Mouse (Mus musculus) inflammation-experienced regulatory T-cells, adult 16 weeks (primary cell): ENCODE results near the gene Mrpl43. TPM values are rescaled to one million over a fixed set of nuclear protein-coding genes. Genes with fewer than 3 reads are reported as not detected.

Experiments
- polyA plus RNA-seq: library from polyadenylated mRNA; unstranded; fragments of 100-300 nt; shearing (Covaris generic); gene quantifications from one replicate; pipeline ENCODE4 v1.2.1, GENCODE M21; 2017

Gene Mrpl43
- 67.5 TPM for polyA plus RNA-seq

GRCm38 (mm10) chr19:45005957-45006712 is at the start of gene Mrpl43:
Gene Mrpl43 (minus strand): TSS chr19:45006442.

GRCm38 (mm10) chr19:45047417-45047934 is 41.2 kb upstream of the Mrpl43 start, which contains the start of gene Sfxn3:
Gene Sfxn3 (plus strand): TSS chr19:45047503.

GRCm38 (mm10) chr19:45045651-45046050 is 39.4 kb upstream of the Mrpl43 start, which contains the start of gene Pdzd7:
Gene Pdzd7 (minus strand): TSS chr19:45045717.

GRCm38 (mm10) chr19:45014335-45014971 is 8.2 kb upstream of the Mrpl43 start, which contains the start of gene Lzts2:
Gene Lzts2 (plus strand): TSS chr19:45014414.

DNA sequence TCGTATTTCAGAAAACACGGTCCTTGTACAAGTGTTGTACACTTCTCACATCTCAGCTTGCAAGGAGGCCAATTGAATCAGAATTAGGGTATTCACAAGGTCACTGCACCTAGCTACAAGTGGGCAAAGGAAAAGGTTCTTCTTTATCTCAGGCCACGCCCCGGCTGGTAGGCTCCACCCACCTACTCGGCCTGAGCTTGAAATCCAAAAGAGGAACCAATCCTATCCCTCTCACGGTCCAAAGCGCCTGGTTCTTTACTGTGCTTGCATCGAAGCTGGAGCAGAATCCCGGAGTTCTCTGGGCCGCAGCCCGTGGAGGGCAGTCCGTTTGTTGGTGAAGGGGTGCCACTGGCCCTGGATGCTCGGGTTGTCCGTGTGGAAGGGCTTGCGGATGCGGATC is 798 bp downstream of the Mrpl43 start, which contains the start of gene Twnk:
Gene Twnk, plus strand, starts transcription at position 220 of the 400 bp plus-strand sequence.

DNA sequence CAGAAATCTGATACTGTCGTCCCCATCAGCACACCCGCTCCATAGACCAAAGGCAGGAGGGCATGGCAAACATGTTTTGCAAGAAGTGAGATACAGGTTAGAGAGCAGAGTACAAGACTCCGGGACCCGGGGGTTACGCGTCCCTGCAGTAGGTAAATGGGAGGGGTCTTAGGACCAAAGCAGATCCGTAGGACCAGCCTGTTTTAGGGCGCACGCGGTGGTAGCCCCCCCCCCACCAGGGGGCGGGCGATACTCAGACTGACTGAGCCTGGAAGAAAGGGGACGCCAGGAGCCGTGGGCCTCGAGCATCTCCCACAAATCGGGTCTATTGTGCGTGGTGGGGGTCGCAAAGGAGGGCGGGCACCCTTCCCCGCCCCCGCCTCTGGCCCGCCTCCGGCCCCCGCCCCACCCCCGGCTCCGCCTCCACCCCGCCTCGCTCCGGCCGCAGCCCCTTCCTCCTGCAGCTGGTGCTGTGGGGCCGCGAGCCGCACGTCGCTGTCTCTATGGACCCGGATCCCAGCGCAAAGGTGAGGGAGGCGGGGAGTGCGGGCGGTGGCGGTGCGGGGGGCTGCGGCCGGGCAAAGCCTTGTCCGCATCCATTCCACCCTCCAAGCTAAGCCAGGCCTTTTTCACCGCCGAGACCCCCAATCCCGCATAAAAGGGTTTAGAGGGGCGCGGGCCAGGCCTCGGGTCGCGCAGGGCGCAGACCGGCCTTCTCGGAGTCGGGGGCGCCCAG is 17.2 kb downstream of the Mrpl43 start, which contains the start of gene Sema4g:
Gene Sema4g, plus strand, starts transcription at position 271 of the 736 bp plus-strand sequence.

Other genes with a start within 250 kb of the Mrpl43 start
- 56.9 TPM for gene Slf2, start 75.3 kb downstream of the Mrpl43 start, polyA plus RNA-seq
- not detected for gene Sema4g, start 17.3 kb downstream of the Mrpl43 start, polyA plus RNA-seq
- 20.3 TPM for gene Twnk, start 779 bp downstream of the Mrpl43 start, polyA plus RNA-seq
- gene Lzts2, start 8.0 kb upstream of the Mrpl43 start, polyA plus RNA-seq: 6.6 TPM
- gene Pdzd7, start 39.3 kb upstream of the Mrpl43 start, polyA plus RNA-seq: not detected
- 84.9 TPM for gene Sfxn3, start 41.1 kb upstream of the Mrpl43 start, polyA plus RNA-seq
- gene Kazald1, start 68.8 kb upstream of the Mrpl43 start, polyA plus RNA-seq: 0.84 TPM
- gene Tlx1, start 144.2 kb upstream of the Mrpl43 start, polyA plus RNA-seq: not detected
- not detected for gene Lbx1, start 229.4 kb upstream of the Mrpl43 start, polyA plus RNA-seq